Mouse (Mus musculus) neural tube, embryonic 12.5 days (tissue): Measurements from ENCODE around the gene Irf2. TPM values are rescaled to one million over a fixed set of nuclear protein-coding genes. Genes with fewer than 3 reads are reported as not detected.

Experiments used
- ATAC-seq: fragments of 200-750 bp; cut with Nextera tagmentation; 2 replicates; pipeline ENCODE4 v1.8.0; 2017; ENCODE audit warnings: low read depth, mild to moderate bottlenecking, moderate TSS enrichment, moderate library complexity; ENCODE audit not compliant: low FRiP score
- H3K27ac ChIP-seq: fragments of 300-500 bp; sonication (generic); 2 replicates; pipeline ENCODE4 v1.5.1; 2016
- H3K27me3 ChIP-seq: fragments of 300-500 bp; sonication (generic); replicated peaks from 2 replicates; pipeline ENCODE4 v1.6.1; 2016; ENCODE audit warnings: mild to moderate bottlenecking
- H3K36me3 ChIP-seq: fragments of 300-500 bp; sonication (generic); 2 replicates; pipeline ENCODE4 v1.6.1; 2016; ENCODE audit warnings: mild to moderate bottlenecking
- H3K4me1 ChIP-seq: fragments of 300-500 bp; sonication (generic); 2 replicates; pipeline ENCODE4 v1.6.1; 2016
- H3K4me2 ChIP-seq: fragments of 300-500 bp; sonication (generic); replicated peaks from 2 replicates; pipeline ENCODE4 v1.6.1; 2016; ENCODE audit warnings: mild to moderate bottlenecking
- H3K4me3 ChIP-seq: fragments of 300-500 bp; sonication (generic); 2 replicates; pipeline ENCODE4 v1.5.1; 2016
- H3K9ac ChIP-seq: fragments of 300-500 bp; sonication (generic); 2 replicates; pipeline ENCODE4 v1.6.1; 2016; ENCODE audit warnings: mild to moderate bottlenecking
- H3K9me3 ChIP-seq: fragments of 300-500 bp; sonication (generic); 2 replicates; pipeline ENCODE4 v1.6.1; 2016; ENCODE audit warnings: mild to moderate bottlenecking
- WGBS: fragments of 180-500 bp; shearing (Covaris S2); methylation state at CpG from one replicate; pipeline ENCODE4 v1.1.7; 2016; 5-methylcytosine and 5-hydroxymethylcytosine counted together
- polyA plus RNA-seq: library from polyadenylated mRNA; unstranded; fragments of >200 nt; fragmentation: Nextera tagmentation; extraction: Ambion mirVana; gene quantifications from 2 replicates; pipeline ENCODE4 v1.2.1, GENCODE M21; 2016

Irf2 gene
- polyA plus RNA-seq, 1 experiment from 2014 or later, result 11.7 TPM

GRCm38 (mm10) chr8:46733603-46734002 lies 5.9 kb upstream of the Irf2 start:
- ATAC-seq, result no peak
- no peaks in the 10 kb centered on the region for H3K4me1 ChIP-seq
- WGBS, result 82% methylated on average over 8 of the region's 8 CpGs
- no peak overlapping the region for H3K9ac ChIP-seq
- no peak overlapping the region for H3K4me2 ChIP-seq
- peaks cover 8% of the 10 kb centered on the region; the same call in 1 of the 2 replicates for H3K9me3 ChIP-seq
- H3K4me3 ChIP-seq, result no peak overlapping the region
- no peak overlapping the region for H3K27ac ChIP-seq
- H3K27me3 ChIP-seq, result no peaks in the 10 kb centered on the region
- no peaks in the 10 kb centered on the region for H3K36me3 ChIP-seq

GRCm38 (mm10) chr8:46735505-46735904 lies 4.0 kb upstream of the Irf2 start:
- Histone ChIP-seq H3K4me2 (no peak overlapping the region), H3K9ac (no peak overlapping the region), H3K27me3 (no peaks in the 10 kb centered on the region), H3K9me3 (peaks cover 8% of the 10 kb centered on the region; the same call in 1 of the 2 replicates), H3K4me1 (0 out of 2 replicates have a peak, but pooled peaks cover 5% of the 10 kb centered on the region), H3K36me3 (no peaks in the 10 kb centered on the region), H3K27ac (no peak overlapping the region), H3K4me3 (no peak overlapping the region)
- ATAC-seq, result no peak
- WGBS, result 63% methylated on average over 11 of the region's 11 CpGs

GRCm38 (mm10) chr8:46736260-46736659 lies 3.3 kb upstream of the Irf2 start:
- no peak for ATAC-seq
- 78% methylated on average over 3 of the region's 3 CpGs for WGBS
- Histone ChIP-seq H3K4me1 (0 out of 2 replicates have a peak, but pooled peaks cover 5% of the 10 kb centered on the region), H3K9ac (no peak overlapping the region), H3K4me2 (no peak overlapping the region), H3K9me3 (peaks cover 8% of the 10 kb centered on the region; the same call in 1 of the 2 replicates), H3K27me3 (no peaks in the 10 kb centered on the region), H3K4me3 (no peak overlapping the region), H3K36me3 (no peaks in the 10 kb centered on the region), H3K27ac (no peak overlapping the region)

GRCm38 (mm10) chr8:46737421-46737820 lies 2.1 kb upstream of the Irf2 start:
- Histone ChIP-seq H3K9me3 (peaks cover 8% of the 10 kb centered on the region; the same call in 1 of the 2 replicates), H3K4me3 (no peak overlapping the region), H3K27me3 (no peaks in the 10 kb centered on the region), H3K27ac (no peak overlapping the region), H3K4me2 (no peak overlapping the region), H3K9ac (no peak overlapping the region), H3K4me1 (peaks cover 16% of the 10 kb centered on the region), H3K36me3 (no peaks in the 10 kb centered on the region)
- no peak for ATAC-seq
- 87% methylated on average over 10 of the region's 10 CpGs for WGBS

- Histone ChIP-seq H3K4me2 (no peak overlapping the region), H3K4me3 (no peak overlapping the region)
- 82% methylated on average over 3 of the region's 3 CpGs for WGBS
These were observed 1.6 kb upstream of the Irf2 start for GRCm38 (mm10) chr8:46737907-46738306.

GRCm38 (mm10) chr8:46738601-46739000 lies 931 bp upstream of the Irf2 start:
- WGBS, result 16% methylated on average over 5 of the region's 5 CpGs
- peak overlapping the region; percentile 92; the same call in 1 of the 2 replicates for H3K4me3 ChIP-seq
- H3K9me3 ChIP-seq, result peaks cover 8% of the 10 kb centered on the region; the same call in 1 of the 2 replicates
- no peak for ATAC-seq
- H3K27ac ChIP-seq, result no peak overlapping the region
- peak overlapping the region; percentile 80 for H3K4me2 ChIP-seq
- H3K9ac ChIP-seq, result peak overlapping the region; percentile 98; the same call in 1 of the 2 replicates
- H3K4me1 ChIP-seq, result peaks cover 18% of the 10 kb centered on the region
- H3K36me3 ChIP-seq, result no peaks in the 10 kb centered on the region
- no peaks in the 10 kb centered on the region for H3K27me3 ChIP-seq

More at GRCm38 (mm10) chr8:46737907-46738306, 1.6 kb upstream of the Irf2 start:
- Histone ChIP-seq H3K27ac (no peak overlapping the region), H3K27me3 (no peaks in the 10 kb centered on the region), H3K9me3 (peaks cover 8% of the 10 kb centered on the region; the same call in 1 of the 2 replicates), H3K36me3 (no peaks in the 10 kb centered on the region), H3K9ac (no peak overlapping the region), H3K4me1 (peaks cover 18% of the 10 kb centered on the region)
- no peak for ATAC-seq

GRCm38 (mm10) chr8:46739956-46740512 lies 502 bp downstream of the Irf2 start:
- H3K27ac ChIP-seq, result peak overlapping the region; percentile 54
- H3K9me3 ChIP-seq, result peaks cover 8% of the 10 kb centered on the region; the same call in 1 of the 2 replicates
- H3K27me3 ChIP-seq, result no peaks in the 10 kb centered on the region
- peaks cover 18% of the 10 kb centered on the region for H3K4me1 ChIP-seq
- under 1% methylated on average over 22 of the region's 22 CpGs for WGBS
- peak overlapping the region; percentile 92 for H3K4me3 ChIP-seq
- H3K4me2 ChIP-seq, result peak overlapping the region; percentile 80
- H3K9ac ChIP-seq, result peak overlapping the region; percentile 98
- ATAC-seq, result peak; percentile 2; the same call in 1 of the 2 replicates
- H3K36me3 ChIP-seq, result no peaks in the 10 kb centered on the region

GRCm38 (mm10) chr8:46740513-46741280 lies 1.2 kb downstream of the Irf2 start:
- peaks cover 8% of the 10 kb centered on the region; the same call in 1 of the 2 replicates for H3K9me3 ChIP-seq
- WGBS, result under 1% methylated on average over 97 of the region's 97 CpGs
- H3K27ac ChIP-seq, result peak overlapping the region; percentile 54
- H3K4me2 ChIP-seq, result peak overlapping the region; percentile 80
- peak overlapping the region; percentile 92 for H3K4me3 ChIP-seq
- H3K4me1 ChIP-seq, result peaks cover 18% of the 10 kb centered on the region
- peak; percentile 78 for ATAC-seq
- H3K27me3 ChIP-seq, result no peaks in the 10 kb centered on the region
- peak overlapping the region; percentile 98 for H3K9ac ChIP-seq
- no peaks in the 10 kb centered on the region for H3K36me3 ChIP-seq

GRCm38 (mm10) chr8:46741281-46741791 lies 1.8 kb downstream of the Irf2 start:
- Histone ChIP-seq H3K36me3 (no peaks in the 10 kb centered on the region), H3K27ac (peak overlapping the region; percentile 54; the same call in 1 of the 2 replicates), H3K27me3 (no peaks in the 10 kb centered on the region), H3K4me3 (peak overlapping the region; percentile 92), H3K9me3 (peaks cover 7% of the 10 kb centered on the region; the same call in 1 of the 2 replicates), H3K4me1 (peaks cover 18% of the 10 kb centered on the region), H3K9ac (peak overlapping the region; percentile 98), H3K4me2 (peak overlapping the region; percentile 80)
- peak; percentile 69 for ATAC-seq
- WGBS, result under 1% methylated on average over 28 of the region's 28 CpGs

- Histone ChIP-seq H3K36me3 (no peaks in the 10 kb centered on the region), H3K27me3 (no peaks in the 10 kb centered on the region), H3K4me1 (peaks cover 18% of the 10 kb centered on the region), H3K9ac (0 out of 2 replicates have a peak overlapping the region, but pooled peaks have one; percentile 98), H3K4me2 (peak overlapping the region; percentile 80), H3K9me3 (no peaks in the 10 kb centered on the region), H3K27ac (no peak overlapping the region), H3K4me3 (peak overlapping the region; percentile 7; the same call in 1 of the 2 replicates)
- no peak for ATAC-seq
- 36% methylated on average over 8 of the region's 8 CpGs for whole genome bisulfite sequencing
These were observed 2.6 kb downstream of the Irf2 start for GRCm38 (mm10) chr8:46741991-46742690.

- Histone ChIP-seq H3K27ac (no peak overlapping the region), H3K36me3 (no peaks in the 10 kb centered on the region), H3K27me3 (no peaks in the 10 kb centered on the region), H3K4me3 (no peak overlapping the region), H3K9ac (no peak overlapping the region), H3K9me3 (no peaks in the 10 kb centered on the region), H3K4me2 (no peak overlapping the region), H3K4me1 (peaks cover 18% of the 10 kb centered on the region)
- WGBS, result 71% methylated on average over 5 of the region's 5 CpGs
- ATAC-seq, result no peak
These were observed 3.2 kb downstream of the Irf2 start for GRCm38 (mm10) chr8:46742691-46743082.
